Mouse (Mus musculus): ENCODE measurements around the gene Atp5f1. TPM values are rescaled to one million over a fixed set of nuclear protein-coding genes. Genes with fewer than 3 reads are reported as not detected.
A peak's percentile ranks its signal among the peaks of the same experiment; 100 is the strongest.

The Atp5f1 gene
- polyA plus RNA-seq, 1 experiment, result 56.9 TPM

- no peaks in the 10 kb centered on the region for H3K27me3 ChIP-seq (ENCODE audit: control insufficient read depth, insufficient read depth, low read length)
- H3K4me3 ChIP-seq (ENCODE audit: extremely low read depth, insufficient read depth, insufficient read length), result no peak overlapping the region
- H3K4me1 ChIP-seq (ENCODE audit: control insufficient read depth, insufficient read depth, insufficient read length), result no peaks in the 10 kb centered on the region
- TF ChIP-seq POLR2A (IDR thresholded peaks at IDR 0.05; ENCODE audit: low read depth, low read length) (no peak), CTCF (IDR thresholded peaks at IDR 0.05; ENCODE audit: extremely low read depth, insufficient read depth, insufficient read length, insufficient replicate concordance) (no peak)
- no peak for DNase-seq (ENCODE audit: low read depth in 1 of 2, low spot score in 2 of 2)
- WGBS, result 74% methylated on average over 2 of the region's 2 CpGs
- peaks cover 4% of the 10 kb centered on the region; the same call in 1 of the 2 replicates for H3K36me3 ChIP-seq (ENCODE audit: control insufficient read depth, insufficient read depth, low read length)
- H3K27ac ChIP-seq (ENCODE audit: insufficient read depth, low read length), result no peak overlapping the region
Measured at GRCm38 (mm10) chr3:105974174-105974573, 14.3 kb upstream of the Atp5f1 start.

GRCm38 (mm10) chr3:105973411-105973810, 13.5 kb upstream of the Atp5f1 start, which contains the start of gene Ovgp1:
Gene Ovgp1 (plus strand): TSS chr3:105973711.
- Histone ChIP-seq H3K27me3 (ENCODE audit: control insufficient read depth, insufficient read depth, low read length) (no peaks in the 10 kb centered on the region), H3K4me1 (ENCODE audit: control insufficient read depth, insufficient read depth, insufficient read length) (no peaks in the 10 kb centered on the region), H3K4me3 (ENCODE audit: extremely low read depth, insufficient read depth, insufficient read length) (no peak within 1 kb of the TSS), H3K36me3 (ENCODE audit: control insufficient read depth, insufficient read depth, low read length) (peaks cover 5% of the 10 kb centered on the region; the same call in 1 of the 2 replicates), H3K27ac (ENCODE audit: insufficient read depth, low read length) (no peak within 1 kb of the TSS)
- WGBS, result 84% methylated on average over 3 of the region's 3 CpGs
- no peak for DNase-seq (ENCODE audit: low read depth in 1 of 2, low spot score in 2 of 2)
- TF ChIP-seq CTCF (IDR thresholded peaks at IDR 0.05; ENCODE audit: extremely low read depth, insufficient read depth, insufficient read length, insufficient replicate concordance) (no peak), POLR2A (IDR thresholded peaks at IDR 0.05; ENCODE audit: low read depth, low read length) (no peak)

- H3K4me3 ChIP-seq (ENCODE audit: extremely low read depth, insufficient read depth, insufficient read length), result no peak overlapping the region
- WGBS, result 86% methylated on average over 5 of the region's 5 CpGs
- no peak for DNase-seq (ENCODE audit: low read depth in 1 of 2, low spot score in 2 of 2)
- TF ChIP-seq POLR2A (IDR thresholded peaks at IDR 0.05; ENCODE audit: low read depth, low read length) (no peak), CTCF (IDR thresholded peaks at IDR 0.05; ENCODE audit: extremely low read depth, insufficient read depth, insufficient read length, insufficient replicate concordance) (no peak)
- H3K36me3 ChIP-seq (ENCODE audit: control insufficient read depth, insufficient read depth, low read length), result peaks cover 13% of the 10 kb centered on the region
- H3K27me3 ChIP-seq (ENCODE audit: control insufficient read depth, insufficient read depth, low read length), result no peaks in the 10 kb centered on the region
- no peaks in the 10 kb centered on the region for H3K4me1 ChIP-seq (ENCODE audit: control insufficient read depth, insufficient read depth, insufficient read length)
- H3K27ac ChIP-seq (ENCODE audit: insufficient read depth, low read length), result no peak overlapping the region
Measured at GRCm38 (mm10) chr3:105971831-105972446, 12.0 kb upstream of the Atp5f1 start.

- peak in 1 of 2 experiments; percentile 11 for DNase-seq (ENCODE audit: low read depth in 1 of 2, low spot score in 2 of 2)
- TF ChIP-seq POLR2A (IDR thresholded peaks at IDR 0.05; ENCODE audit: low read depth, low read length) (no peak), CTCF (IDR thresholded peaks at IDR 0.05; ENCODE audit: extremely low read depth, insufficient read depth, insufficient read length, insufficient replicate concordance) (no peak)
- Histone ChIP-seq H3K4me3 (ENCODE audit: extremely low read depth, insufficient read depth, insufficient read length) (no peak overlapping the region), H3K27ac (ENCODE audit: insufficient read depth, low read length) (no peak overlapping the region), H3K36me3 (ENCODE audit: control insufficient read depth, insufficient read depth, low read length) (peaks cover 23% of the 10 kb centered on the region), H3K27me3 (ENCODE audit: control insufficient read depth, insufficient read depth, low read length) (no peaks in the 10 kb centered on the region), H3K4me1 (ENCODE audit: control insufficient read depth, insufficient read depth, insufficient read length) (peaks cover 4% of the 10 kb centered on the region; the same call in 1 of the 2 replicates)
- 94% methylated on average over 2 of the region's 2 CpGs for WGBS
Measured at GRCm38 (mm10) chr3:105960700-105961099, 801 bp upstream of the Atp5f1 start.

- DNase-seq (ENCODE audit: low read depth in 1 of 2, low spot score in 2 of 2), result no peak
- under 1% methylated on average over 26 of the region's 26 CpGs for WGBS
- peak overlapping the region; percentile 82 for H3K4me3 ChIP-seq (ENCODE audit: extremely low read depth, insufficient read depth, insufficient read length)
- peaks cover 18% of the 10 kb centered on the region for H3K36me3 ChIP-seq (ENCODE audit: control insufficient read depth, insufficient read depth, low read length)
- no peaks in the 10 kb centered on the region for H3K27me3 ChIP-seq (ENCODE audit: control insufficient read depth, insufficient read depth, low read length)
- peak overlapping the region; percentile 66 for H3K27ac ChIP-seq (ENCODE audit: insufficient read depth, low read length)
- TF ChIP-seq CTCF (IDR thresholded peaks at IDR 0.05; ENCODE audit: extremely low read depth, insufficient read depth, insufficient read length, insufficient replicate concordance) (no peak), POLR2A (IDR thresholded peaks at IDR 0.05; ENCODE audit: low read depth, low read length) (no peak)
- H3K4me1 ChIP-seq (ENCODE audit: control insufficient read depth, insufficient read depth, insufficient read length), result peaks cover 4% of the 10 kb centered on the region; the same call in 1 of the 2 replicates
Measured at GRCm38 (mm10) chr3:105959585-105959984, 314 bp downstream of the Atp5f1 start.

- peak within 1 kb of the TSS; percentile 92 for H3K27ac ChIP-seq (ENCODE audit: insufficient read depth, low read length)
- peak within 1 kb of the TSS; percentile 82 for H3K4me3 ChIP-seq (ENCODE audit: extremely low read depth, insufficient read depth, insufficient read length)
- under 1% methylated on average over 52 of the region's 52 CpGs for WGBS
- peaks cover 4% of the 10 kb centered on the region; the same call in 1 of the 2 replicates for H3K4me1 ChIP-seq (ENCODE audit: control insufficient read depth, insufficient read depth, insufficient read length)
- no peak for TF ChIP-seq CTCF (IDR thresholded peaks at IDR 0.05; ENCODE audit: extremely low read depth, insufficient read depth, insufficient read length, insufficient replicate concordance)
- TF ChIP-seq POLR2A (IDR thresholded peaks at IDR 0.05; ENCODE audit: low read depth, low read length), result peak; percentile 85
- peaks cover 16% of the 10 kb centered on the region for H3K36me3 ChIP-seq (ENCODE audit: control insufficient read depth, insufficient read depth, low read length)
- peak; percentile 87 to 99 for DNase-seq (ENCODE audit: low read depth in 1 of 2, low spot score in 2 of 2)
- H3K27me3 ChIP-seq (ENCODE audit: control insufficient read depth, insufficient read depth, low read length), result no peaks in the 10 kb centered on the region
Measured at GRCm38 (mm10) chr3:105958974-105959580, 822 bp downstream of the Atp5f1 start, which contains the start of gene Wdr77. Gene Wdr77 (plus strand): TSS chr3:105959369.

All from spleen, adult 2 months (tissue).